Mouse (Mus musculus): ENCODE measurements around the gene 1700001C19Rik.

The 1700001C19Rik gene

DNA sequence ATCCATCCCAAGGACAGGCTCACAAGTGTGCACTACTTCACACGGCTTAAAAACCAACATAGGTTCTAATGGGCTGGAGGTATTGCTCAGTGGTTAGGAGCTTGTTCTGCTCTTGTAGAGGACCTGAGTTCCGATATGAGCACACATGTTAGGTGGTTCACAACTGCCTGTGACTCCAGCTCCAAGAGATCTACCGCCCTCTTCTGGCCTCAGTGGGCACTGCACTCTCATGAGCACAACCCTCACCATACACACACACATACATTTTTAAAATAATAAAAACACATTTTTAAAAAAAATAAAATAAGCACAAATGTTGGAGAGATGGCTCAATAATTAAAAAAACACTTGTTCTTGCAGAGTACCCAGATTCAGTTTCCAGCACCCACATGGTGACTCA lies 53.1 kb downstream of the 1700001C19Rik start:
- no peak for ATAC-seq (ENCODE audit: insufficient number of reproducible peaks, low FRiP score, low TSS enrichment)

DNA sequence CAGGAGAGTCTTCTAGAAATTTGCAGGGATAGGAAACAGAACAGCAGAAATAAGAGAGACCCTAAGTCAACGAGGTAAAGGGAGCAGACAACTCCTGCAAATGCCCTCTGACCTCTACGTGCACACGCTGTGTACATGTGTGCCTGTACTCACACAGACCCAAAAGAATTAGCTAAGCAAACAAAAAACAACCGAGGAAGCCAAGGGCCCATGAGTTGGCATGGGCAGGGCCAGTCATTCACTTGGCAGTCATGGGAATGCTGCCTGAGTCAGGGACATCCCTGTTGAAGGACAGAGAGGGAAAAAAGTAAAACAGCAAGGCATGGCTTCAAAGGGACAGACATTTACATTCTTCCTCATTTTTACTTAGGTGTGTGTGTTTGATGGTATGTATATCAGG lies 53.9 kb downstream of the 1700001C19Rik start:
- no peak for ATAC-seq (ENCODE audit: insufficient number of reproducible peaks, low FRiP score, low TSS enrichment)

DNA sequence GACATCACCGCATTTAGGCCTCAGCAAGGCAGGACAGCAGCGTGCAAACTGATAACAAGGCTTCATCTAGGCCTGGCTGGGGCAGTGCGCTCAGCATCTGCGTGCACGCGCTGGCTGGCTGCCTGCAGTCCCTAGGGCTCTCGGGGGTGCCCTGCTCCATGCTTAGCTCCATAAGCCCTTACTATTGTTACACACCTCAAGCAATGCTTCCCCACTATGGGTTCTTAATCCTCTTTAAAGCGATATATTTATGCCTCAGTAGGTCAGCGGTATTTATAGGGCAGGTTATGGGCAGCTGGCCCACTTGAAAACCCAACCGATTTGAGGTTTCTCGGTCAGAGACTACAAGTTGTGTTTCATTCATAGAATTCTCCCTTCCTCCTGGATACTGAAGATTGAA lies 55.3 kb downstream of the 1700001C19Rik start:
- ATAC-seq (ENCODE audit: insufficient number of reproducible peaks, low FRiP score, low TSS enrichment) = no peak

DNA sequence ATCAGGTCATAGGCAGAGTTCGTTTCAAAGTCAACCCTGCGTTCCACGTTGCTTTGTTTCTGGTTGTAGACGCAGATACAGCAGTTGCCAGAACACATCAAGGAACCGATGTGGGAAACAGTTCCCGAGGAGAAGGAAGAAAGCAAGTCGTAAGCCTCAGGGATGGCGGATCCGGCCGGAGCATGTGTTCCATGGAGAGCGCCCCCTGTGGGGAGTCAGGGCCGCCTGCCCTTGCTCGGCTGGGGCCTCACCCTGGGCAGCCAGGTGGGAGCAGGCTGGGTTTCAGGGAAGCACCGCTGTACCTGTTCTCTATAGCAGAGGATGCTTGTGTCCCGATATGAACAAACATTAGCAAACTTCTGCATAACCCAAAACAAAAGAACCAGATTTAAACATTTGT lies 59.0 kb downstream of the 1700001C19Rik start:
- no peak for ATAC-seq (ENCODE audit: insufficient number of reproducible peaks, low FRiP score, low TSS enrichment)

DNA sequence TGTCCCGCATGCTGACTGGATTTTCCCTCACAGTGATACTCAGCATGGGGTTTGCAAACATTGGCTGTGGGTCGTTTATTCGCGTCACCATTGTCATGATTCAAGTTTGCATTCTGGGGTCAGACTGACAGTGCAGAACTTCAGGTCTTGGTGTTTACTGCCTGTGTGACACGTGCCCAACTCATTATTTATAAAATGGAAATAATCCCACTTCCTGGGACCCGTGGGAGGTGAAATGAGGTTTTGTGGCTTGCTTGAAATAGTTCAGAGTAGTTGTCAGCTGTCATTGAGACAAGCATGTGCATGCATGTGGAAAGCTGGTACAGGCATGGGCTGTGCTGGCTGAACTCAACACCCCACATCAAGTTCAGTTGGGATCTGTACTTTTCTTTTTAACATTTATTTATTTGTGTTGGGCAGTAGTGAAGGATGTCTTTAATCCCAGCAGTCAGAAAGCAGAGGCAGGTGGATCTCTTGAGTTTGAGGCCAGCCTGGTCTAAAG lies 60.3 kb downstream of the 1700001C19Rik start:
- ATAC-seq (ENCODE audit: insufficient number of reproducible peaks, low FRiP score, low TSS enrichment) = no peak

DNA sequence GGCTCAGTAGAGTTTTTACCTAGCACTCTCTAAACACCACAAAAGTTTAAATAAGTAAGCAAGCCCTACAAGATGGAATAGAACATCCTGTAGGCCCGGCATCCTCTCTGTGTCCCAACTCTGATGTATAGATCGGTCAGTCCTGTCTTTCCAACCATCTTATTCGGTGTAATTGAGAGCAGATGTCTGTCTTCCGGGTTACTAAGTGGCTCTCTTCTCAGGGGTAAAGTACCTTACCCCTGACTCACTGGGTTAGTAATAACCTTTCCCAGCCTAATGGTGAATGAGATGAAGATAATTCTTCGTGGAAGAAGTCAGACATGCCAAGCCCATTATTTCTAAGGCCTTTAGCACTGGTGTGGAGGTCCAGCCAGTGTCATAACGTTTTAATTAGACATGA lies 63.2 kb downstream of the 1700001C19Rik start:
- no peak for ATAC-seq (ENCODE audit: insufficient number of reproducible peaks, low FRiP score, low TSS enrichment)

DNA sequence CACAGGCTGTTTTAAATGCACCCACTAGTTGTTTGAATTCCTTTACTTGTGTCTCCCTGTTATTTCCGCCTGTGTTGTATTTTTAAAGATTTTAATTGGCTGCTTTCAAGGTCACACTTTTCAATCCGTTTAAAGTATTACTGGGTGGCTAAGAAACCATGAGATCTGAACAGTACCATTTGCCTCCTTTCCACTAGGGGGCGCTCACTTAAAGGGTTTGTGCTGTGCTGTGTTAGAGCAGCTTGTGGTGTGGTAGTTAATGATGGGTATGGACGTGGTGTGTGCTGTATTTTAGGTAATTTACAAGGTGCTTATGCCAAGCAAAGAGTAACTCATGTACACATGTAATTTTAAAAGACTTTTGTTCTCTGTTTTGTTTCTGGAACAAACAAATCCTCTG lies 65.7 kb downstream of the 1700001C19Rik start:
- no peak for ATAC-seq (ENCODE audit: insufficient number of reproducible peaks, low FRiP score, low TSS enrichment)

DNA sequence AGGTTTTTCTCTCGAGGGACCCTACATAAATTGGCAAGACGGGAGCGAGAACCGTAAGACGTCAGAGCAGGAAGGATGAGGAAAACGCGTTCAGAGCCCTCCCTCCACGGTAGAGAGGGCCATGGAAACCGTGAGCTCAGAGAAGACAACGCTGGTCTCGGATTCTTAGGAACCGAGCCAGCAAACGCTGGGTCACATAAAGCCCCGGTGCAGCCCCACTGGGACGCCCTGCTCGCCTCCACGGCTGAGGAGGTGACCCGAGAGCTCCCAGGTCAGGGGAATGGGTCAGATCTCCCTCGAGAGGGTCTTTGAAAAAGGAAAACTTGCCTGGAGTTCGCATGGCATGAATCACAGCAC lies 68.1 kb downstream of the 1700001C19Rik start:
- peak; percentile 60 for ATAC-seq (ENCODE audit: insufficient number of reproducible peaks, low FRiP score, low TSS enrichment)

DNA sequence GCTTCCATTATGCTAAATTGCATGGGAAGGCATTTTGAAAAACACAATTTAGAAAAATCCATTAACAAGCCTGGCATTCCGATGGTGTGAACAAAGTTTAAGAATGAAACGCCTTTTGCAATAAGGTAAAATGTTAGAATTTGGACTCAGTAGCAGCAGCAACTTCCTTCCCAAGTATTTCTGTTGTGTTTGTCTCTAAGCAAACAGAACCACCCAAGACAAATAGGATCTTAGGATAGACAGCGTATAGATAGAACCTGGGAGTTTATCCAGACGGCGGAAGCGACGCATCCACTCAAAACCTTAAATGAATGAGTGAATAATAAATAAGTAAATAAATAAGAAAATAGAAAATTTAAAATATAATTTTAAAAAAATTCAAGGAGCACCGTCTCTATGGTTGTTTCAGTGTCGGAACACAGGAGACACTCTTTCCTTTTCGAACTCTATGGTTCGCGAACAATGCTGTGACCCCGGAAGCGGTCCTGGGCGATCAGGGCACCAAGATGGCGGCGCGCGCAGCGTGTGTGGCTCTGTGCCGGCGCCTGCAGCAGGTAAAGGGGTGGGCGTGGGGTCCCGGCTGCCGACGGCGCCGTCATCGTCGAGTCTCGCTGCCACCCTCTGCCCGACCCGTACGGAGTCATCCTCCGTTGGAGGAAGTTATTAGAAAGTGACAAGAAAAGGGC lies 68.6 kb downstream of the 1700001C19Rik start, which contains the start of gene Mrps10:
Mrps10 (plus strand) TSS at position 487 of the 686 bp plus-strand sequence.
- peak; percentile 81 for ATAC-seq (ENCODE audit: insufficient number of reproducible peaks, low FRiP score, low TSS enrichment)

Data from cerebellum, adult (tissue).